23 mouse cellular contexts compared by ENCODE assay signal in the genomic region with DNA sequence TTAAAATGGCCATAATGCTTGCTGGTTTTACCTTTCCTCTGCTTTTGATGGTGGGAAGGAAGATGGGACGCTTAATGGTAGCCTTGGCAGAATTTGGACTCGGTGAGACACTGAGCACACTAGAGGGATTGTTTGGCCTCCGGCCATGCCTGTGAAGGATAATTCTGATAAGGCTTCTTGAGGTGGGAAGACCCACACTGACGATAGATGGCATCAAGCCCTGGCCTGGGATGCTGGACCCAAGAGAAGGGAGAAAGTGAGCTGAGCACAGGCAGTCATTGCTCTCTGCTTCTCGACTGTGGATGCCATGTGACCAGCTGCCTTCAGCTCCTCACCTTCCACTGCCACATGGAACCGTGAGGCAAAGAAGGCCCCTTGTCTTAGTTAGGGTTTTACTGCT.
"Had no signal": no experiment of that assay in that cellular context is flagged by ENCODE, and none has a peak within 500 bp of the region (broad histone marks: within the 10 kb centered on the region; RNA-seq: fewer than 3 reads in every experiment).

No protein-coding gene starts in this region.

- H3K27ac ChIP-seq: limb, embryonic 10.5 days; limb, embryonic 13.5 days; liver, embryonic 12.5 days; liver, embryonic 15.5 days; lung, embryonic 15.5 days; midbrain, embryonic 10.5 days; midbrain, embryonic 13.5 days; neural tube, embryonic 13.5 days; stomach, postnatal 0 days had no signal

- DNase-seq: kidney, postnatal 14 days; kidney, postnatal 4 days; liver; lung, adult 18-20 months; lung, postnatal 10 days; lung, postnatal 36 days; right cerebral cortex, adult 18-20 months; right cerebral cortex, postnatal 14 days; right cerebral cortex, postnatal 4 days; thymus, adult 2 months; thymus, postnatal 14 days; thymus, postnatal 4 days had no signal

- H3K4me3 ChIP-seq: limb, embryonic 10.5 days; limb, embryonic 13.5 days; liver, embryonic 12.5 days; liver, embryonic 15.5 days; lung, embryonic 15.5 days; megakaryocyte, embryonic 14.5 days; midbrain, embryonic 10.5 days; midbrain, embryonic 13.5 days; myocyte; neural tube, embryonic 13.5 days had no signal

- H3K4me1 ChIP-seq: limb, embryonic 10.5 days; liver, embryonic 12.5 days; liver, embryonic 15.5 days; lung, embryonic 15.5 days; midbrain, embryonic 10.5 days; midbrain, embryonic 13.5 days; neural tube, embryonic 13.5 days had no signal
